Mouse (Mus musculus) cerebellum, adult 9-10 months (tissue): Measurements from ENCODE around the gene Dcun1d3.

Experiments
- DNase-seq: peaks from one replicate; pipeline ENCODE4 v3.0.0; 2022

Dcun1d3 gene

GRCm38 (mm10) chr7:119872204-119872603 lies 23.9 kb downstream of the Dcun1d3 start:
- no peak for DNase-seq

- DNase-seq, result no peak
Measured at GRCm38 (mm10) chr7:119866136-119866535, 30.0 kb downstream of the Dcun1d3 start.

- DNase-seq, result no peak
Measured at GRCm38 (mm10) chr7:119864500-119864899, 31.6 kb downstream of the Dcun1d3 start.

- DNase-seq, result no peak
Measured at GRCm38 (mm10) chr7:119862167-119862566, 33.9 kb downstream of the Dcun1d3 start.

DNA sequence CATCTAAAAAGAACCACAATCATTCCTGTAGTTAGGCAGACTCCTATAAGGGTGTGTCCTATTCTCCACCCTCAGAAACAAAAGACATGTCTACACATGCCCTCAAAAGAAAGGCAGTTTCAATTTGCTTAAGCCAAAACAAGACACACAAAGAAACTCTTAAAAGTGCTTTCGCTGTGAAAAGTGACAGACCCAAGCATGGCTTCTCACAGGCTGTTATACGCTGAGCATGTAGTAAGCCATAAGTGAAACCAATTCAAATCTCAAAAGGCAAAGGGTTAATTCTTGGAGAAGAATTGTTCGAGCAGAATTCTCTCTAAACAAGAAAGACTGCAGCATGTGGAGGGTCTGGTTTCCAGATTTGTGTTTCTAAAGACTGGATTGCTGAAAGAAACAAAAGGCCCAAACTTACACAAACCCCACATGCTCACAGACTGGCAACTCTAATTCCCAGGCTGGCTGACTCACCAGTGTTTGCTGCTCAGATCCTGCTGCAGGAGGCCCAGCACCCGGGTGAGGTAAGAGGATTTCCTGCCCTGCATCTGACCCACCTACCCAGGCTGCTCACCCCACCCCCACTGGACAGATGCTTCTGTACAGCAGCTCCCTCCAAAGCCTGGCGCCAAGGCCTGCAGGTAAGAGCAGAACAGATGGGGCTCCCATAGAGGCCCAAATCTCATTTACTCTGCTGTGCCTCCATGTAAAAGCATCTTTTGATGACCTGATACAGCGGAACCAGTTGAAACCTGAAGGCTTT lies 34.6 kb downstream of the Dcun1d3 start:
- peak; percentile 29 for DNase-seq

GRCm38 (mm10) chr7:119860971-119861334 lies 35.1 kb downstream of the Dcun1d3 start:
- DNase-seq, result no peak

DNA sequence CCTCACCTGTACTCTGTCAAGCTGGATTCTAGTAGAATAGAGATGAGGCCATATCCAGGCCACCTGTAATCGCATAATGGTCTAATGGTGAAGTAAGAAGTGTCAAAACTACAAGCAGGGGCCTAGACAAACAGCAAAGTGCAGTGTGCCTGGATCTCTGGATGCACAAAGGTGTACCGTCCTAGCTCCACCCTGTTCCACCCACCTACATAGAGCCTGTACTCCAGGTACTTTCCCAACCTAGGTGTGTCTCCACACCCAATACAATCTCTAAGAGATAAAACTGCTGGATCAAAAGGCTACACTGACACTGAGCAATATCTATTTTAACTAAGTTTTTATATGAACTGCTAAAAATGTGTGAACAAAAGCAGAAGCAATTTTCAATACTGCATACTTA lies 35.5 kb downstream of the Dcun1d3 start:
- DNase-seq, result no peak

DNA sequence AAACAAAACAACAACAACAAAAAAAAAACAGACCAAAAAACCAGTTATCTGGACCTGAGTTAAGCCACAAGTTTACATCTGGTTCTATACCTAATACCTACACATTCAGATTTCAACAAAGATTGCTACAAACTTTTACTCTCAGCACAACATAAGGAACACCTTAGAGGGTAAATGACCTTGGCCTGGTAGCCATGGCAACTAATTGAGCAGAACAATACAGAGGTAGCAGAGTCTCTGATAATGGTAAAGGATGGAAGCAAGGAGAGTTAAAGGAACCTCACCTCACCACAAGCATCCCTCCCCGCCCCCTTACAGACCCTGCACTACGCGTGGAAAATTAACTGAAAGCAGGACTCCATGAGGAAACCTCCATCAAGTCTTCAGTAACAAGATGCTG lies 36.0 kb downstream of the Dcun1d3 start:
- DNase-seq, result no peak

- no peak for DNase-seq
Measured at GRCm38 (mm10) chr7:119859476-119859875, 36.6 kb downstream of the Dcun1d3 start.

DNA sequence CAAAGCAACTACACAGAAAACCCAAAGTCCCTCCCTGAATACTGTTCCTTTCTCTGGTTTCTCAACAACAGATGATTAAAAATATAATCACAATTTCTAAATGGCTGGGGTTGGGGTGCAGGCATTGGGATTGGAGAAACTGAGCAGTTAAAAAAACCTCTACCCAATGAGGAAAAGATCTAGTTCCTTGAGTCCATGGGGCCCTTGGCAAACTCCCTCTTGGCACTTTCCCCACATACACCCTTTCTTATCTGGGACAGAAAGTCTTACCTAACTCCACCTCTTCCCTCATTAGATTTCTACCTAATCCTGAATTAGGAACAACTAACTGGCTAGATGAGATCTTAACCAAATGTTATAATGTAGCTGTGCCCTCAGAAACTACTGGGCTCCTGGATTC lies 41.1 kb downstream of the Dcun1d3 start:
- no peak for DNase-seq

GRCm38 (mm10) chr7:119854362-119854761 lies 41.7 kb downstream of the Dcun1d3 start:
- no peak for DNase-seq

DNA sequence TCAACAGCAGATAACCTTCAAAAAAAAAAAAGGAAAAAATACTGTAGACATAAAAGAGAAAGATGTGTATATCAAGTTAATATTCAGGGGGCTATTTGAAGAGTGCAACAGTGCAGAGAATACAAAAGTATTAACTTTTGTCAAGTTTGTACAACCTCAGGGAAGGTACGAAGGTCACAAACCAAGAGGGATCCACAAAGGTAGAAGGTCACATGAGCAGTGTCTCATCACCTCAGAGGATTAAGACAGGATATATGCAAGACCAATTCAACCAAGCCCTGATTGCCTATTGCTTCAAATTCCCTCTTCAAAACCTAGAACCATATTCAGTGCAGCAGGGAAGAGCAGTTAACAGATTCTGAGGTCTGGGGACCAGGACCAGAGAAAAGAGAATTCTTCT lies 42.9 kb downstream of the Dcun1d3 start:
- no peak for DNase-seq

DNA sequence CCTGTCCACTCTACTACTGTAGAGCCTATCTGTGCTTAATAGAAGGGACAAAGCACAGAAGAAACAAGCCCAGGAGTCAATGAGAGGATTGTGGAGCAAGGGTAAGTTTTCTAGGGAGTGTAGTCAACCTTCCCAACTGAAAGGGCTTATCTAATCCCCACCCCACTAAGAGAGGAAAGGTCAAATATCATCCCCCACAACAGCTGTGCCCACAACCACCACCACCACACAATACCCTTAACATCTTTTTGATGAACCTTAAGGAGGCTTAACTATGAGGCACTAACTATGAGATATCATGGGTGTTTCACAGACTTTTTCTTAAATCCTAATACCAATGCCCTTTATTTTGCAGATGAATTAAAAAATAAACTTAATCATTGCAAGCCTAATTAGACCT lies 43.6 kb downstream of the Dcun1d3 start:
- DNase-seq, result no peak

DNA sequence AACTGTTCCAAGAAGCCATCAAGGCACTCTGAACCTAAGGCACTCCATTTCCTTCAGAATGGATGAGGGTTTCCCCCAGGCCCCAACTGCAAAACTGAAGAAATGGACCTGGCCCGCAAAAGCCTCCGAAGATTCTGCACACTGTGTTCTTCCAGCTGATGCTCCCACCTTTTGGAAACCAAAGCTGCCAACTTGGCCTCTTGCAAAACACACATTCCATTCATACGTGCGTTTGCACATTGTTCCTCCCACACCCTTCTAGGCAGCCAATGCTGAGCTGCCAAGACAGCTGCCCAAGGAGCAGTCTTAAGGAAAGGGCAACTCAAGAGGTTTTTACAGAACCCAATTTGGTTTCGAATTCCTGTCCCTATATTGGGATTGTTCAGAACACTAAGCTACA lies 45.4 kb downstream of the Dcun1d3 start:
- DNase-seq, result no peak

GRCm38 (mm10) chr7:119849096-119849495 lies 47.0 kb downstream of the Dcun1d3 start:
- peak; percentile 65 for DNase-seq

GRCm38 (mm10) chr7:119847396-119847795 lies 48.7 kb downstream of the Dcun1d3 start:
- no peak for DNase-seq

DNA sequence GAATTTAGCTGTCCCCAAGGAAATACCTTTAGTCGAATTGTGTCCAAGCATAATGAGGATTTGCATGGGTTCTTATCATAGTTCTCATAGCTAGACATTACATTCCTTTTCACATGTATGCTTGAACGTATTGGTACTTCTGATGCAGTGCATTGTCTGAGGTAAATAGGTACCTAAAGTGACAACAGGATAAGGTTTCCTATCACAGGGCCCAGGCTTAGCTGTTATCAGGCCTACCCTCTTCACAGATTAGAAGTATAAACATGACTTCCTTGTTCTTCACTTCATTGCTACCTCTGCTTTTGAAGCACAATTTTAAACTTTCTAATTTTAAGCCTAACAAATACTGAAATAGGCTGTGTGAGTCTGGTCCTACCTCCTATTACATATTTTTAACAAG lies 50.6 kb downstream of the Dcun1d3 start:
- DNase-seq, result no peak

DNA sequence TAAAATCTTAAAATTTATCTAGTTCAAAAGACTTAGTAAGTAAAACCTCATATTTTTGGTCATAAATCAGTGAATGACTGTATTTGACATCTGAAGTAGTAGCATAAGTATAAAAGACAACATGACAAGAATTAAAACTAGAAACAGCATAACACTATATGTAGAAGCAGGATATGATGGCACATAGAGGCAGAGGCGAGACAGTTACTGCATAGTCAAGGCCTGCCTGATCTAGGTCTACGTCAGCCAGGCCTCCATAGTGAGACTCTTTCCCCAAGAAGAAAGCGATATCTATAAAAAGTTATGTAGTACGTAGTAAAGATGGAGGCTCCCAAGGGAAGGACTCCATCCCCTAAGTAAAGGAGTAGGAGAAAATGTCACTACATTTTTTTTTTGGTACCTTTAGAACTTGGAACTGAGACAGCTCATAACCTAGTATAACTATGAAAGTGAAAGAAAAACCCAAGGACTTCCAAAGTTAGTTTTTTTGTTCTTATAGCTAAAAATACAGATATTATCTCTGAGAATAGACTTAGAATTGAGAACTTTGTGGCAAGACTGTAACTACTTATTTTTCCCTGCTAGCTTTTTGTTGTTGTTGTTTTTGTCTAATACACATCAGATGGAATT lies 54.2 kb downstream of the Dcun1d3 start:
- no peak for DNase-seq

DNA sequence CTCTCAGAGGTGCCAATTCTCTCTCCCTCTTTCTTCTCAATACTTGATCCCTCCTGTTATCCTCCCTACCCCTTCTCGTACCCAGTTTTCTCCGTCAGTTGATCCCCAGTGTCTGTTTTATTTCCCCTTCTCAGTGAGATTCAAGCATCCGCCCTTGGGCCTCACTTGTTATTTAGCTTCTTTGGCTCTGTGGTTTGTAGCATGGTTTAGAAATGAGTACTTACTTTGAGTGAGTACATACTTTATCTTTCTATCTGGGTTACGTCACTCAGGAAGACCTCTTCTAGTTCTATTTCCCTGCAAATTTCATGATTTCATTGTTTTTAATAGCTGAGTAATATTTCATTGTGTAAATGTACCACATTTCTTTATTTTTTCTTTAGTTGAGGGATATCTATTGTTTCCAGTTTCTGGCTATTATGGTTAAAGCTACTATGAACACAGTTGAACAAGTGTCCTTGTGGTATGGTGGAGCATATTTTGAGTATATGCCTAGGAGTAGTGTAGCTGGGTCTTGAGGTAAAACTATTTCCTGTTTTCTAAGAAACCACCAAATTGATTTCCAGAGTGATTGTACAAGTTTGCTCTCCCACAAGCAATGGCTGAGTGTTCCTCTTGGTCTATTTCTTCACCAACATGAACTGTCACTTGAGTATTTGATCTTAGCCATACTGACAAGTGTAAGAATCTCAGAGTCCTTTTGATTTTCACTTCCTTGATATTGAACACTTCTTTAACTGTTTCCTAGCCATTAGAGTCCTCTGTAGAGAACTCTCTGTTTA lies 59.9 kb downstream of the Dcun1d3 start:
- no peak for DNase-seq

- no peak for DNase-seq
Measured at GRCm38 (mm10) chr7:119835371-119835770, 60.7 kb downstream of the Dcun1d3 start.

GRCm38 (mm10) chr7:119808723-119809122 lies 87.4 kb downstream of the Dcun1d3 start:
- no peak for DNase-seq

- DNase-seq, result no peak
Measured at GRCm38 (mm10) chr7:119807396-119807795, 88.7 kb downstream of the Dcun1d3 start.
